ENCODE assay signal across 26 mouse cellular contexts in the genomic region with DNA sequence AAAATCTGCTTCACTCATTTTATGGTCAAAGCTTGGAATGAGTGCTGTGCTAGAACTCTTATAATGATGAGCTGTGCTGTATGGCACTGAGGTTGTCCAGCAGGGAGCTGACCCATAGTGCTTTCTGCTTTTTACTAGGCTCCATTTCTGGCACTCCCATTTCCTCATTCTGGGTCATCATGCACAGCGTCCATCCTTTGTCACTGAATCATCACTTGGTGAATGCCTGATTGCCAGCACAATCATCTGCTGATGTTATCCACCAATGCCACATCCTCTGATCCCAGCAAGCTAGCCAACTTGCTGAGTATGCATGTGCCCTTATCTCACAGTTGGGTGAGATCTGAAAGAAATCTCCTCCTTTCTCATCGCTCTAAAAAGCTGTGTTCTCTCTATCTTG. TPM values are rescaled to one million over a fixed set of nuclear protein-coding genes. Genes with fewer than 3 reads are reported as not detected.
A peak's percentile ranks its signal among the peaks of the same experiment; 100 is the strongest.
DNase-seq lines count a peak whose midpoint lies in the region; ATAC-seq and TF ChIP-seq lines count a peak whose summit lies in the region.
"Had no signal": no experiment of that assay in that cellular context is flagged by ENCODE, and none has a peak within 500 bp of the region (broad histone marks: within the 10 kb centered on the region; RNA-seq: fewer than 3 reads in every experiment).

No protein-coding gene starts in this region.

- H3K27me3 ChIP-seq in liver, postnatal 0 days (ENCODE audit: insufficient read depth, low read length), result no peaks in the 10 kb centered on the region
- H3K27me3 ChIP-seq: forebrain, embryonic 12.5 days; heart, embryonic 15.5 days; midbrain, embryonic 12.5 days had no signal

- no peak overlapping the region for H3K4me3 ChIP-seq in liver, postnatal 0 days (ENCODE audit: low read depth, low read length)
- H3K4me3 ChIP-seq: embryonic facial prominence, embryonic 10.5 days; forebrain, embryonic 12.5 days; gastrocnemius, adult 2 months; heart, embryonic 15.5 days; hindbrain, embryonic 10.5 days; layer of hippocampus, adult 2 months; midbrain, embryonic 12.5 days had no signal

- WGBS in liver, postnatal 0 days (ENCODE audit: insufficient replicate concordance), result 61% methylated on average over 2 of the region's 2 CpGs

- no peak overlapping the region for H3K9ac ChIP-seq in liver, postnatal 0 days (replicated peaks)
- H3K9ac ChIP-seq: forebrain, embryonic 12.5 days; heart, embryonic 15.5 days; midbrain, embryonic 12.5 days had no signal

- DNase-seq in layer of hippocampus, adult 9-10 months (ENCODE audit: low spot score), result peak; percentile 26
- no peak for DNase-seq in layer of hippocampus, adult 8-10 months (ENCODE audit: low spot score in 2 of 2)
- peak; percentile 70 for DNase-seq in Muller cell, postnatal 12 days (ENCODE audit: inconsistent ontology term)
- DNase-seq in cerebellum, postnatal 4 days (ENCODE audit: low spot score in 2 of 2), result no peak
- DNase-seq in heart, postnatal 14 days, result no peak
- no peak for DNase-seq in adrenal gland, postnatal 10 days
- DNase-seq in liver, postnatal 0 days, result no peak
- DNase-seq: cerebellum, adult 11 months; cerebellum, postnatal 36 days; gastrocnemius, adult 2 months; heart, adult 18-20 months; lung, adult 2 months; lung, postnatal 4 days; thymus, postnatal 4 days had no signal

- ATAC-seq in granulocyte monocyte progenitor cell, adult 5-6 weeks (replicated peaks; ENCODE audit: poor library complexity, severe bottlenecking), result peak; percentile 58
- no peak for ATAC-seq in liver, postnatal 0 days
- ATAC-seq: CD4-positive, CD25-positive, alpha-beta regulatory T cell, adult 4 months; hindbrain, postnatal 0 days; intestine, postnatal 0 days had no signal

- H3K36me3 ChIP-seq in liver, postnatal 0 days (replicated peaks; ENCODE audit: insufficient read depth, low read length), result no peaks in the 10 kb centered on the region; the same call in none of the 2 replicates
- H3K36me3 ChIP-seq: embryonic facial prominence, embryonic 10.5 days; forebrain, embryonic 12.5 days; heart, embryonic 15.5 days; hindbrain, embryonic 10.5 days; midbrain, embryonic 12.5 days had no signal

- no peak overlapping the region for H3K4me2 ChIP-seq in liver, postnatal 0 days (ENCODE audit: low read depth, low read length)
- H3K4me2 ChIP-seq: forebrain, embryonic 12.5 days; heart, embryonic 15.5 days; liver, embryonic 11.5 days; midbrain, embryonic 12.5 days had no signal

- no peaks in the 10 kb centered on the region for H3K4me1 ChIP-seq in liver, postnatal 0 days (ENCODE audit: insufficient read depth)
- H3K4me1 ChIP-seq: embryonic facial prominence, embryonic 10.5 days; forebrain, embryonic 12.5 days; heart, embryonic 15.5 days; hindbrain, embryonic 10.5 days; midbrain, embryonic 12.5 days had no signal

- no peak overlapping the region for H3K27ac ChIP-seq in liver, postnatal 0 days (ENCODE audit: low read depth)
- H3K27ac ChIP-seq: embryonic facial prominence, embryonic 10.5 days; forebrain, embryonic 12.5 days; gastrocnemius, adult 2 months; heart, embryonic 15.5 days; hindbrain, embryonic 10.5 days; hindbrain, postnatal 0 days; kidney, postnatal 0 days; layer of hippocampus, adult 2 months; midbrain, embryonic 12.5 days had no signal

- no peak for TF ChIP-seq EP300 in liver, postnatal 0 days (IDR thresholded peaks at IDR 0.05; ENCODE audit: low read depth)

- TF ChIP-seq CTCF in liver, postnatal 0 days (IDR thresholded peaks at IDR 0.05; ENCODE audit: low read depth), result no peak

- H3K9me3 ChIP-seq in liver, postnatal 0 days (ENCODE audit: low read length), result no peaks in the 10 kb centered on the region
- H3K9me3 ChIP-seq: embryonic facial prominence, embryonic 10.5 days; forebrain, embryonic 12.5 days; heart, embryonic 15.5 days; hindbrain, embryonic 10.5 days; midbrain, embryonic 12.5 days had no signal

- intact Hi-C loops in heart, postnatal 14 days (cut with DNase I), result no loop called here

RNA-seq across cellular contexts. Expression of a gene that starts 48.4 kb away (rescaled TPM):
- total RNA-seq in layer of hippocampus, adult 8-10 months (2022), result 10 to 100 TPM in 2 of 4 experiments, 1 to 10 TPM in 2; 6.3 to 24.4 (median 13.5) TPM
- 110 and 134 TPM in 2 replicates for total RNA-seq in granulocyte monocyte progenitor cell, adult 5-6 weeks (2014; fragmentation: Nextera tagmentation)
- total RNA-seq in granulocyte monocyte progenitor cell, adult 5-6 weeks (2017), result 18.7 and 22.9 TPM in 2 replicates
- 1 to 10 TPM; 3.3 to 4.5 TPM for total RNA-seq in heart, postnatal 14 days (2021)
- 1 to 10 TPM; 5.2 to 5.7 TPM for total RNA-seq in adrenal gland, postnatal 10 days (2021)
- 7.7 and 11.3 TPM in 2 replicates for polyA plus RNA-seq in liver, postnatal 0 days (2015; fragmentation: Nextera tagmentation; extraction: Ambion mirVana)

Comparison
In these comparisons a context has a peak if more than half of its experiments do, and no peak if none do; other contexts are left out.
1. DNase-seq: peak in layer of hippocampus, adult 9-10 months (single experiment) and Muller cell, postnatal 12 days (single experiment); none in layer of hippocampus, adult 8-10 months (0 of 2), cerebellum, postnatal 4 days (0 of 2), heart, postnatal 14 days (0 of 2), adrenal gland, postnatal 10 days (single experiment) and liver, postnatal 0 days (single experiment).